Mouse (Mus musculus) erythroblast, embryonic 14.5 days (primary cell): ENCODE data around the gene Hist1h1t. TPM values are rescaled to one million over a fixed set of nuclear protein-coding genes. Genes with fewer than 3 reads are reported as not detected.

Experiments used
- H3K27me3 ChIP-seq: 2 replicates; pipeline ENCODE4 v1.6.1; 2012; ENCODE audit warnings: inconsistent platforms; ENCODE audit not compliant: control insufficient read depth
- H3K36me3 ChIP-seq: 2 replicates; pipeline ENCODE4 v1.6.1; 2012; ENCODE audit warnings: mild to moderate bottlenecking, inconsistent platforms; ENCODE audit not compliant: control insufficient read depth
- H3K4me1 ChIP-seq: 2 replicates; pipeline ENCODE4 v1.6.1; 2012; ENCODE audit warnings: inconsistent platforms; ENCODE audit not compliant: control insufficient read depth
- H3K4me3 ChIP-seq: replicated peaks from 2 replicates; pipeline ENCODE3; 2012; ENCODE audit warnings: moderate library complexity, mild to moderate bottlenecking, inconsistent platforms
- H3K9me3 ChIP-seq: 2 replicates; pipeline ENCODE4 v1.6.1; 2012; ENCODE audit warnings: low read length, inconsistent platforms, mixed read lengths; ENCODE audit not compliant: control insufficient read depth
- GATA1 ChIP-seq: IDR thresholded peaks from 2 replicates; pipeline ENCODE4 v1.6.1; 2012; ENCODE audit warnings: low read length, inconsistent platforms, mixed read lengths
- TAL1 ChIP-seq: IDR thresholded peaks from 3 replicates; pipeline ENCODE4 v1.6.1; 2012; ENCODE audit warnings: low read length, inconsistent platforms, mixed read lengths
- polyA plus RNA-seq: library from polyadenylated mRNA; stranded (reverse); fragments of >175 nt; gene quantifications from 2 replicates; pipeline ENCODE4 v1.2.3, GENCODE M21; 2012

The Hist1h1t gene
- polyA plus RNA-seq, 1 experiment, result 0.10 TPM

DNA sequence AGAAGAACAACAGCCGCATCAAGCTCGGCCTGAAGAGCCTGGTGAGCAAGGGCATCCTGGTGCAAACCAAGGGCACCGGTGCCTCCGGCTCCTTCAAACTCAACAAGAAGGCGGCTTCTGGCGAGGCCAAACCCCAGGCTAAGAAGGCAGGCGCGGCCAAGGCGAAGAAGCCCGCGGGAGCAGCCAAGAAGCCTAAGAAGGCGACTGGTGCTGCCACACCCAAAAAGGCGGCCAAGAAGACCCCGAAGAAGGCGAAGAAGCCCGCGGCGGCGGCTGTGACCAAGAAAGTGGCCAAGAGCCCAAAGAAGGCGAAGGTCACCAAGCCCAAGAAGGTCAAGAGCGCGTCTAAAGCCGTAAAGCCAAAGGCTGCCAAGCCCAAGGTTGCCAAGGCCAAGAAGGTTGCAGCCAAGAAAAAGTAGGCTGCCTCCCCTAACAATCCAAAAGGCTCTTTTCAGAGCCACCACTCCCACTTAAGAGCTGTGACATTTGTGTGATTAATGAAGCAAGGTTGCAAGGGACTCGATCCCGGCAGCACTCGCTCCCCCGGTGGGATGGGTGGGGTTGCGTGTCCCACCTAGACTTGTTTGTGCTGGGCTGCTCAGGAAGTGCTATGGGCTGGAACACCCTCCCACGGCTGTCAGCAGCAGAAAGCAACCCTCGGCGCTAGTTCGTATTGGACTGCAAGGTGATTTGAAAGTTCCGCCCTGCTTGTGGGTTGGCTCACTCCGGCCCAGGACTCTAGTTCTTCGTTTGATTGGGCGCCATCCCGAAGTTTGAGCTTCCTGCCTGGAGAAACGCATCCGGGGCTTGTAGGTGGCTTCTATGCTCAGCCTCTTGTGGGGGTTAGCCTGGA is 43.7 kb downstream of the Hist1h1t start:
- H3K4me1 ChIP-seq, result peaks cover 45% of the 10 kb centered on the region
- TF ChIP-seq TAL1, result no peak
- TF ChIP-seq GATA1, result no peak
- peaks cover 5% of the 10 kb centered on the region for H3K36me3 ChIP-seq
- no peaks in the 10 kb centered on the region for H3K27me3 ChIP-seq
- H3K9me3 ChIP-seq, result no peaks in the 10 kb centered on the region
- H3K4me3 ChIP-seq, result peak overlapping the region; percentile 71

DNA sequence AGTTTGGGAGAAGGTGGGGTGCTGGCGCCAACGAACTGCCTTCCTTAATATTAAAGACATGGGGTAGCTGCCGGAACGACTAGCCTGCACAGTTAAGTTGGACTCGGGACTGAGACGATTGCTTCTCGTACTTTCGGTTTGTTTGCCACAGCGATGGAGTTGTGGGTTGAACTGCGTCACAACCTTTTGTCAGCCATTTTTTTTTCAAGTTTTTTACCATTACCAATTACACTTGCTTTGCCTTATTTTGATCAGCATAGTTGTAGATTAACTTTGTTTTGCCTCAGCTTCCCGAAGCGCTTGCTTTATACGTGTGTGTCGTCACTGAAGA is 44.3 kb downstream of the Hist1h1t start:
- Histone ChIP-seq H3K27me3 (no peaks in the 10 kb centered on the region), H3K4me3 (peak overlapping the region; percentile 71), H3K36me3 (peaks cover 5% of the 10 kb centered on the region), H3K9me3 (no peaks in the 10 kb centered on the region), H3K4me1 (peaks cover 45% of the 10 kb centered on the region)
- no peak for TF ChIP-seq TAL1

DNA sequence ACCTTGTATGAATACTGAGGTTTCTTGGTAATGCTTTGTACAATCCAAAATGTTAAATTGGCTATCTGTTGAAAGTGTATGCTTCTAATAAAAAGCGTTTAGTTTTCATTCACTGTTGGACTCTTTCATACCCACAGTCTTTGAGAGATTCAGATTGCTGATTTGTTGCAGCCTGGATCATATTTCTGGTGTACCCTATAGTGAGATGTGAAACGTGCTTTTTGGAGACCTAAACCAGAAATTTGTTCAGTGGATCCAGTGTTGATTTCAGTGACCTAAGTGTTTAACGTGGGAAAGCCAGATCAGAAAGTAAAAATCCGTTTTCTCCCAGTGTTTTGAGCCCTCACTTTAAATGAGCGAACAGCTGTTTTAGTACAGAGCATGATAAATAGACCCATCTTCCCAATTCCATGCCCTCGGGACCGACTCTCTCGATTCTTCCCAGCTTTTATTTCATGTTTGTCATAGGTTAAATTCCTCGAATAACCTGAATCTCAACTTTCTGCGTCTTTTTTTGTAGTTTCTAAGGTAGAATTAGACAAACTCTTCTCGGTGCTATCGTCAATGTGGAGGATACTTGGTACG is 44.7 kb downstream of the Hist1h1t start:
- Histone ChIP-seq H3K4me1 (peaks cover 45% of the 10 kb centered on the region), H3K27me3 (no peaks in the 10 kb centered on the region), H3K36me3 (peaks cover 5% of the 10 kb centered on the region), H3K4me3 (peak overlapping the region; percentile 71), H3K9me3 (no peaks in the 10 kb centered on the region)
- no peak for TF ChIP-seq TAL1
- no peak for TF ChIP-seq GATA1

DNA sequence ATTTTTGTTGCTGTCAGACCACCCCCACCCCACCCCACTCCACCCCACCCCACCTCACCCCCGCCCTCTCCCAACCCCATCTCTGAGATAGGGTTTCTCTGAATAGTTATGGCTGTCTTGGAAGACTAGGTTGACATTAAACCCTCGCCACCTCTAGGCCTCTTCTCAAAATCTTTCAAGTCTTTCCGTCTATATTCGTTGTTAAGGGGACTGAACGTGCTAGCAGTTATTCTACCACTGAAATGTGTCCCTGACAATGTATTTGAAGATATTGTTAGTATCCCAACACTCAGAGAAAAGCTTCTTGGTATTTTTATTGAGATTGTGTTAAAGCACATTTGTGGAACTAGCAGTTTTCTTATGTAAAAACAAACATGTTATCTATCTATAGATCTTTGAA is 45.3 kb downstream of the Hist1h1t start:
- peak overlapping the region; percentile 71 for H3K4me3 ChIP-seq
- H3K9me3 ChIP-seq, result no peaks in the 10 kb centered on the region
- H3K4me1 ChIP-seq, result peaks cover 47% of the 10 kb centered on the region
- H3K27me3 ChIP-seq, result no peaks in the 10 kb centered on the region
- TF ChIP-seq GATA1 (no peak), TAL1 (no peak)
- H3K36me3 ChIP-seq, result peaks cover 5% of the 10 kb centered on the region

DNA sequence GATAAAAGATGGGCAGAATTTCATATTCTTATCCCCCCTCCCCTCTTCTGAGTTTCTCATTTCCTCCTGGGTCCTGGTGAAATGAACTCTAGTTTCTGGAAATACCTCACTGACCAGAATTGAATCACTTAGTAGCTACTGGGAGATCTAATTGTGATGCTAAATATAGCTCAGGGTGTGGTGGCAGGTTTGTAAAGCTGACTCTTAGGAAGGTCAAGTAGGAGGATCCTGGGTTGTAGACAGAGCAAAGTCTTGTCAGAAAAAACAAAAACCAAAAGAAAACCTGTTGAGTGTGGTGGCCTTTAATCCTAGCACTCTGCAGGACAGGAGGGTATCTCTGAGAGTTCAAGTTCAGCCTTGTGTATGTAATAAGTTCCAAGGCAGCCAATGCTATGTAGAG is 46.4 kb downstream of the Hist1h1t start:
- peak overlapping the region; percentile 71 for H3K4me3 ChIP-seq
- H3K27me3 ChIP-seq, result no peaks in the 10 kb centered on the region
- H3K9me3 ChIP-seq, result no peaks in the 10 kb centered on the region
- TF ChIP-seq TAL1 (no peak), GATA1 (no peak)
- H3K4me1 ChIP-seq, result peaks cover 50% of the 10 kb centered on the region
- peaks cover 5% of the 10 kb centered on the region for H3K36me3 ChIP-seq

DNA sequence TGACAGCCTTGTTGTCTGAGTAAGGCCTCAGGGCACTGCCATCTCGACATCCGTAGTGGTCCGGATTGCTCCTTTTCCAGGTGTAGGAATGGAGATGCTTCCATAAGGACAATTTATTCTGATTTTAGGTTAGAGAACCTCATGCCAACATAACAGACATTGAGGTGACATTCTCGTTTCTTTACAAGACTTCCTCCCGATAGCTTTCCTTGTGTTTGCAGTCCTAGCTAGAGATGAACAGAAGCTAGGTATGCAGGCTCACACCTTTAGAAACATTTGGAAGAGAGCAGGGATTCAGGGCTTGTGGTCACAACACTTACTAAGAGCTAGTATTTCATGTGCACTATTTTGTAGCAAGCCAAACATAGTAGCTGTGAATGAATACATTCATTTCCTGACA is 47.6 kb downstream of the Hist1h1t start:
- Histone ChIP-seq H3K4me3 (peak overlapping the region; percentile 68), H3K4me1 (peaks cover 50% of the 10 kb centered on the region), H3K27me3 (no peaks in the 10 kb centered on the region), H3K9me3 (no peaks in the 10 kb centered on the region), H3K36me3 (peaks cover 5% of the 10 kb centered on the region)
- no peak for TF ChIP-seq GATA1
- no peak for TF ChIP-seq TAL1

DNA sequence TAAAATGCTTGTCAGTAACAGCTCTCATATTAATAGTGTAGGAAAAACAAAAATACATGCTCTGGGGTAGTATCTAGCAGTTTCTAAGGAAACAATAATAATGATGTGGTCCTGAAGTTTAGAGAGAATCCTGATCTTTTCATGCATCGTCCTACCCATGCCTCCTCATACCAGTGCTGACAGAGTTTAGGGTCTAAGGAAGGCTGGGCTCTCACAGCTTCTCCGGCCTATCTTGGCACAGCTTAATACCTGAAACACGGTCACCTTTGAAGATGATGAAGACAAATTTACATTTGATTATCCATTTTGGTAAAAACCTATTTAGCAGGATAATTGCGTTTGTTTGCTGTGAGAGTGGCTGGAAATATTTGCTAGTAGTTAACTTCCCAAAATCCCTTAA is 48.3 kb downstream of the Hist1h1t start:
- TF ChIP-seq TAL1 (no peak), GATA1 (no peak)
- peaks cover 57% of the 10 kb centered on the region for H3K4me1 ChIP-seq
- peak overlapping the region; percentile 68 for H3K4me3 ChIP-seq
- peaks cover 5% of the 10 kb centered on the region for H3K36me3 ChIP-seq
- no peaks in the 10 kb centered on the region for H3K9me3 ChIP-seq
- H3K27me3 ChIP-seq, result no peaks in the 10 kb centered on the region

DNA sequence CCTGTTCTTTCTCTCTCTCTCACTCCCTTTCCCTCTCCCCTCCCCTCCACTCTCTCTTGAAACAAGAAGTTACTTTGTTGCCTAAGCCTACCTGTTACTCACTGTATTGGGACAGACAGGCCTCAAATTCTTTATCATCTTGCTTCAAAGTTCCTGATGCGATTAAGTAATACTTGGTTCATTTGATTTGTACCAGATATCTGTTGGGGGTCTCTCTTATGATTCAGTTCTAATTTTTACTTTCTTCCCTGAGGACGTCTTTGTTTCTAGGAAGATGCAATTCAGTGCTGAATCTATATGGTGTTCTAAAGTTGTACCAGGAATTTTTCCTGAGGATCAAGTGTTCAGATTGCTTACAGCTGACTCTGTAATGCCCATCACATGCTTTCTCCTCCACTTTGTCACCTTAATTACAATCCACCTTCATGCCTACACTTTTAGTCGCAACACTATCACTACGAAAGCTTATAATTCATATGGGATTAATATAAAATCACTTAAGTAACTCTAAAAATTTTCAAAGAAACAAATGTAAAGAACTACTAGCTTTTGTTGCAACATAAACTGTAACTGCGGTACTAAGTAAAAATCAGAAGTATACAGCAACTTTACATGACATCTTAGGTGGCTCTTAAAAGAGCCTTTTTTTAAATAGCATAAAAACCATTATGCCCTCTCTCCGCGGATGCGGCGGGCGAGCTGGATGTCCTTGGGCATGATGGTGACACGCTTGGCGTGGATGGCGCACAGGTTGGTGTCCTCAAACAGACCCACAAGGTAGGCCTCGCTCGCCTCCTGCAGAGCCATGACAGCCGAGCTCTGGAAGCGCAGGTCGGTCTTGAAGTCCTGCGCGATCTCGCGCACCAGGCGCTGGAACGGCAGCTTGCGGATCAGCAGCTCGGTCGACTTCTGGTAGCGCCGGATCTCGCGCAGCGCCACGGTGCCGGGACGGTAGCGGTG is 49.1 kb downstream of the Hist1h1t start:
- Histone ChIP-seq H3K4me3 (peak overlapping the region; percentile 79), H3K4me1 (peaks cover 65% of the 10 kb centered on the region), H3K36me3 (peaks cover 6% of the 10 kb centered on the region), H3K9me3 (no peaks in the 10 kb centered on the region), H3K27me3 (no peaks in the 10 kb centered on the region)
- no peak for TF ChIP-seq TAL1
- no peak for TF ChIP-seq GATA1
